ENCODE assay signal across 12 mouse cellular contexts in genomic region chr1:90903971-90904458, GRCm38 (mm10). TPM values are rescaled to one million over a fixed set of nuclear protein-coding genes. Genes with fewer than 3 reads are reported as not detected.
DNase-seq lines count a peak whose midpoint lies in the region; ATAC-seq and TF ChIP-seq lines count a peak whose summit lies in the region.
"Had no signal": no experiment of that assay in that cellular context is flagged by ENCODE, and none has a peak within 500 bp of the region (broad histone marks: within the 10 kb centered on the region; RNA-seq: fewer than 3 reads in every experiment).

No protein-coding gene starts in this region.

- H3K4me1 ChIP-seq in kidney, adult 2 months (ENCODE audit: control insufficient read depth, insufficient read depth, low read length), result peaks cover 2% of the 10 kb centered on the region; the same call in 1 of the 2 replicates
- peaks cover 16% of the 10 kb centered on the region for H3K4me1 ChIP-seq in forebrain, embryonic 10.5 days

- no peaks in the 10 kb centered on the region for H3K36me3 ChIP-seq in kidney, adult 2 months (ENCODE audit: control insufficient read depth, insufficient read depth, low read length)
- no peaks in the 10 kb centered on the region for H3K36me3 ChIP-seq in forebrain, embryonic 10.5 days (replicated peaks)
- H3K36me3 ChIP-seq: neural tube, embryonic 12.5 days had no signal

- no peaks in the 10 kb centered on the region for H3K27me3 ChIP-seq in kidney, adult 2 months (replicated peaks; ENCODE audit: control insufficient read depth, insufficient read depth, low read length)
- H3K27me3 ChIP-seq in forebrain, embryonic 10.5 days (ENCODE audit: poor library complexity, severe bottlenecking), result peaks cover 5% of the 10 kb centered on the region
- H3K27me3 ChIP-seq: neural tube, embryonic 12.5 days had no signal

- no peak overlapping the region for H3K4me3 ChIP-seq in kidney, adult 2 months (ENCODE audit: insufficient read depth, low read depth, low read length)
- H3K4me3 ChIP-seq in forebrain, embryonic 10.5 days, result no peak overlapping the region
- H3K4me3 ChIP-seq: neural tube, embryonic 12.5 days had no signal

- no peaks in the 10 kb centered on the region for H3K9me3 ChIP-seq in forebrain, embryonic 10.5 days
- H3K9me3 ChIP-seq: neural tube, embryonic 12.5 days had no signal

- ATAC-seq in frontal cortex, adult (ENCODE audit: low TSS enrichment), result peak; percentile 95
- ATAC-seq in megakaryocyte, adult 5-6 weeks (ENCODE audit: poor library complexity, severe bottlenecking), result no peak
- ATAC-seq in cerebellum, adult (ENCODE audit: insufficient number of reproducible peaks, low FRiP score, low TSS enrichment), result no peak

- 53% methylated on average over 8 of the region's 8 CpGs for WGBS in kidney, adult 2 months
- 72% methylated on average over 8 of the region's 8 CpGs for WGBS in forebrain, embryonic 10.5 days

- no peak for TF ChIP-seq CTCF in kidney, adult 2 months (conservative IDR thresholded peaks at IDR 0.05; ENCODE audit: insufficient read depth, insufficient read length, low read depth, low read length)

- peak; percentile 57 to 67 for DNase-seq in kidney, postnatal 4 days
- DNase-seq in kidney, adult 2 months, result no peak
- peak; percentile 65 for DNase-seq in layer of hippocampus, adult 8-10 months (ENCODE audit: low spot score in 2 of 2)
- peak; percentile 69 to 74 for DNase-seq in right cerebral cortex, adult 2 months (ENCODE audit: low spot score in 2 of 2)
- DNase-seq in forebrain, embryonic 10.5 days (ENCODE audit: extremely low spot score, low spot score), result no peak

- H3K27ac ChIP-seq in kidney, adult 2 months (ENCODE audit: insufficient read depth, low read depth, low read length), result no peak overlapping the region
- no peak overlapping the region for H3K27ac ChIP-seq in forebrain, embryonic 10.5 days
- H3K27ac ChIP-seq: neural tube, embryonic 12.5 days had no signal

- no peak for TF ChIP-seq POLR2A in kidney, adult 2 months (IDR thresholded peaks at IDR 0.05; ENCODE audit: low read depth, low read length)

RNA-seq across cellular contexts. Expression of gene Mlph, which starts 10.9 kb away (rescaled TPM):
- polyA plus RNA-seq in kidney, adult 2 months (2012; rRNA removed), result 4.6 and 5.7 TPM in 2 replicates
- 1 to 10 TPM; 1.6 to 5.2 (median 3.5) TPM for total RNA-seq in layer of hippocampus, adult 8-10 months (2022)
- not detected in 2 replicates for total RNA-seq in megakaryocyte, adult 5-6 weeks (2015)
- not detected in 2 replicates for total RNA-seq in megakaryocyte, adult 5-6 weeks (2017)
- 0.06 and 0.17 TPM in 2 replicates for polyA plus RNA-seq in forebrain, embryonic 10.5 days (2016; fragmentation: Nextera tagmentation; extraction: Ambion mirVana)
- total RNA-seq: MEL had no signal

RNA-seq across cellular contexts. Expression of gene Prlh, which starts 48.9 kb away (rescaled TPM):
- not detected in 2 replicates for polyA plus RNA-seq in kidney, adult 2 months (2012; rRNA removed)
- total RNA-seq in layer of hippocampus, adult 8-10 months (2022), result not detected
- total RNA-seq in megakaryocyte, adult 5-6 weeks (2015), result not detected in 2 replicates
- not detected in 2 replicates for total RNA-seq in megakaryocyte, adult 5-6 weeks (2017)
- polyA plus RNA-seq in forebrain, embryonic 10.5 days (2016; fragmentation: Nextera tagmentation; extraction: Ambion mirVana), result not detected in 2 replicates
- total RNA-seq: MEL had no signal
- polyA plus RNA-seq: cortical plate, adult 2 months; large intestine, adult 2 months; neural tube, embryonic 12.5 days had no signal

Comparison
In these comparisons a context has a peak if more than half of its experiments do, and no peak if none do; other contexts are left out.
1. DNase-seq: peak in kidney, postnatal 4 days (2 of 2), layer of hippocampus, adult 8-10 months (2 of 2) and right cerebral cortex, adult 2 months (2 of 2); none in kidney, adult 2 months (single experiment) and forebrain, embryonic 10.5 days (single experiment).